Mouse (Mus musculus): ENCODE measurements around the gene Actr1b. TPM values are rescaled to one million over a fixed set of nuclear protein-coding genes. Genes with fewer than 3 reads are reported as not detected.

Actr1b gene
- polyA plus RNA-seq, 1 experiment from 2014 or later = 108 TPM

DNA sequence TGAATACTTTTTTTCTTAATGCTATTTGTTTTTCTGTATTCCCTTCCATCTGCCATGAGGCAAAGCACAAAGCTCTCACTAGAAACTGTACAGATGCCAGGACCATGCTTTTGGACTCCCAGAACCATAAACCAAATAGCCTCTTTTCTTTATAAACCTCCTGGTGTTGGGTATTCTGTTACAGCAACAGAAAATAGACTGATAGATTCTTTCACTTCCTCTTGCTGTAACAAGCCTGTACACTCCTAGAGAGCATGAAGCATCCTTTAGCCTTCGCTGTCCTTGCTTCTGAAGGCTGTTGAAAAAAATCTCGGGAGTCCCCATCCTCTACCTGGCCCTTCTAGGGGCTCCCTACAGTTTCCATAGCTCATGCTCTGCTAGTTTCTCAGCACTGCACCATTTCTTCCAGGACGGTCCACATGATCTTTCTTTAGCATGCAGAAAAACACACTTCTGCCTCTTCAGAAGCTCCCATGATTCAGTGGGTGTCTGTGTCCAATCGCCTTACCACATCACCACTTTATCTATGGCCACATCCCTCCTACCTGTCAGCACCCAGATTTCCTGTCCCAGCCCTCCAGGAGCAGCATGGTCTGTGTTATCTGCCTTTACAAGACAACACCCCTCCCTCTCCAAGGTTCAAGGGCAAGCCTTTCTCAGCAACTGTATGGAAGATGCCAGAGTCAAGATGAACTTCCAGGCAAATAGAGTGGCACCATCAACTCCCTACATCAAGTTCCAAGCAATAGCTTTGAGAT, 56.4 kb downstream of the Actr1b start:
- WGBS = 82% methylated on average over 4 of the region's 4 CpGs
- Histone ChIP-seq H3K4me3 (ENCODE audit: low read depth, low read length) (no peak overlapping the region), H3K4me2 (ENCODE audit: low read depth, severe bottlenecking) (no peak overlapping the region), H3K27me3 (ENCODE audit: control insufficient read depth, insufficient read depth, low read length) (no peaks in the 10 kb centered on the region), H3K36me3 (ENCODE audit: control insufficient read depth, insufficient read depth, low read length) (no peaks in the 10 kb centered on the region), H3K9me3 (ENCODE audit: control insufficient read depth, low read length) (no peaks in the 10 kb centered on the region), H3K4me1 (ENCODE audit: control insufficient read depth, insufficient read depth, low read length) (no peaks in the 10 kb centered on the region), H3K9ac (ENCODE audit: low read length) (no peak overlapping the region), H3K27ac (replicated peaks; ENCODE audit: low read depth, low read length) (no peak overlapping the region)
- ATAC-seq (ENCODE audit: insufficient number of reproducible peaks, low FRiP score, low TSS enrichment, low read depth) (no peak), DNase-seq (ENCODE audit: low spot score) (no peak)

DNA sequence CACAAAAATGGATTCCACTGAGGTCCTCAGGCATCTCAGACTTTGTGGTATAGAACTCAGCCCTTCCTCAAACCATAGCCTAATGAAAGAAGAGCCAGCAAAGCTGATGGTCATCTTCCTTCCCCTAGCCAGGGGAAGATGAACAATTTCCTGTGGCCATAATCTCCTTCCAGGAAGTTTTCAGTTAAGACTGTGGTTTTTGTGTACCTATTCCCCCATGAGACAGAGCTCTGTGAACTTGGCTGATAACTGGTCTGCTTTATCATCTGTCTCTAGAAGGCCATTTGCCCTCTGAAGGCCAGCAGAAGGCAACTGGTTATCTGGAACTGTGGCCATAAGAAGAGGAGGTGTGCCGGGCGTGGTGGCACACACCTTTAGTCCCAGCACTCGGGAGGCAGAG, 58.0 kb downstream of the Actr1b start:
- 88% methylated on average over 3 of the region's 3 CpGs for WGBS
- no peak overlapping the region for H3K4me3 ChIP-seq (ENCODE audit: low read depth, low read length)
- ATAC-seq (ENCODE audit: insufficient number of reproducible peaks, low FRiP score, low TSS enrichment, low read depth) = no peak

DNA sequence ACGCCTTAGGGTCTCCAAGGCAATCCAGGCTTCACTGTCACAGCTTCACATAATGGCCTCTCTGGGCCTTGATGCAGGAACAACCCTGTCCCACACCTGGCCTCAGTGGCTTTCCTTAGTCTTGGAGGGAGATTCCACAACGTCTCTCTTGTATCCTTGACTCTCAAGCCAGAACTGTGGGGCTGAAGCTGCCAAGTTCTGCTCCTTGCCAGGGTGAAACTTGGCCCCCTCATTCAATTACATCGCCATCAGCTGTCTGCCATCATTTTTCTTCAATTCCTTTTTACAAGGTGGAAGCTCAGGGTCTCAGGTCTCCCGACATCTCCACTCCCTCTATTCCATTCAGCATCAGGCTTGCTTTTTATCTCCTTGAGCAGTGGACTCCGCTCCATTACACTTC, 59.2 kb downstream of the Actr1b start:
- no peak for ATAC-seq (ENCODE audit: insufficient number of reproducible peaks, low FRiP score, low TSS enrichment, low read depth)
- H3K9ac ChIP-seq (ENCODE audit: low read length) = no peak overlapping the region
- 90% methylated on average over 5 of the region's 5 CpGs for WGBS
- no peak for DNase-seq (ENCODE audit: low spot score)
- no peak overlapping the region for H3K4me2 ChIP-seq (ENCODE audit: low read depth, severe bottlenecking)
- H3K27ac ChIP-seq (replicated peaks; ENCODE audit: low read depth, low read length) = no peak overlapping the region
- no peak overlapping the region for H3K4me3 ChIP-seq (ENCODE audit: low read depth, low read length)
- H3K9me3 ChIP-seq (ENCODE audit: control insufficient read depth, low read length) = no peaks in the 10 kb centered on the region
- H3K4me1 ChIP-seq (ENCODE audit: control insufficient read depth, insufficient read depth, low read length) = no peaks in the 10 kb centered on the region
- no peaks in the 10 kb centered on the region for H3K36me3 ChIP-seq (ENCODE audit: control insufficient read depth, insufficient read depth, low read length)
- H3K27me3 ChIP-seq (ENCODE audit: control insufficient read depth, insufficient read depth, low read length) = no peaks in the 10 kb centered on the region

More for the DNA sequence above, 58.0 kb downstream of the Actr1b start:
- H3K36me3 ChIP-seq (ENCODE audit: control insufficient read depth, insufficient read depth, low read length) = no peaks in the 10 kb centered on the region
- no peaks in the 10 kb centered on the region for H3K4me1 ChIP-seq (ENCODE audit: control insufficient read depth, insufficient read depth, low read length)
- DNase-seq (ENCODE audit: low spot score) = no peak
- H3K9ac ChIP-seq (ENCODE audit: low read length) = no peak overlapping the region
- no peaks in the 10 kb centered on the region for H3K9me3 ChIP-seq (ENCODE audit: control insufficient read depth, low read length)
- no peak overlapping the region for H3K4me2 ChIP-seq (ENCODE audit: low read depth, severe bottlenecking)
- H3K27me3 ChIP-seq (ENCODE audit: control insufficient read depth, insufficient read depth, low read length) = no peaks in the 10 kb centered on the region
- no peak overlapping the region for H3K27ac ChIP-seq (replicated peaks; ENCODE audit: low read depth, low read length)

Small RNA genes within 50 kb of the gene (microRNA-seq; reads per million reads assigned to microRNA genes)
- gene Gm24133 = not detected

Other genes starting within 250 kb of the Actr1b start
- gene Cnnm4, start 242.8 kb downstream of the Actr1b start, polyA plus RNA-seq (2014; fragmentation: Nextera tagmentation; extraction: Ambion mirVana) = 16.0 and 16.3 TPM in 2 replicates
- gene Cnnm3, start 202.6 kb downstream of the Actr1b start, polyA plus RNA-seq (2014; fragmentation: Nextera tagmentation; extraction: Ambion mirVana) = 4.8 and 6.0 TPM in 2 replicates
- gene Ankrd23, start 177.5 kb downstream of the Actr1b start, polyA plus RNA-seq (2014; fragmentation: Nextera tagmentation; extraction: Ambion mirVana) = 7.3 and 8.8 TPM in 2 replicates
- 0.29 and 0.79 TPM in 2 replicates for gene Gm42417, start 175.0 kb downstream of the Actr1b start, polyA plus RNA-seq (2014; fragmentation: Nextera tagmentation; extraction: Ambion mirVana)
- 16.0 and 17.4 TPM in 2 replicates for gene Ankrd39, start 167.0 kb downstream of the Actr1b start, polyA plus RNA-seq (2014; fragmentation: Nextera tagmentation; extraction: Ambion mirVana)
- gene Sema4c, start 156.1 kb downstream of the Actr1b start, polyA plus RNA-seq (2014; fragmentation: Nextera tagmentation; extraction: Ambion mirVana) = 4.0 and 4.4 TPM in 2 replicates
- gene Fam178b, start 31.2 kb downstream of the Actr1b start, polyA plus RNA-seq (2014; fragmentation: Nextera tagmentation; extraction: Ambion mirVana) = 0.36 and 1.4 TPM in 2 replicates
- 490 and 518 TPM in 2 replicates for gene Cox5b, start 23.0 kb downstream of the Actr1b start, polyA plus RNA-seq (2014; fragmentation: Nextera tagmentation; extraction: Ambion mirVana)
- 0.31 TPM in 1 of 2 replicates, not detected in the other for gene 4933424G06Rik, start 4.3 kb downstream of the Actr1b start, polyA plus RNA-seq (2014; fragmentation: Nextera tagmentation; extraction: Ambion mirVana)
- 0.17 and 0.32 TPM in 2 replicates for gene Zap70, start 47.4 kb upstream of the Actr1b start, polyA plus RNA-seq (2014; fragmentation: Nextera tagmentation; extraction: Ambion mirVana)
- 16.6 and 18.4 TPM in 2 replicates for gene Tmem131, start 229.2 kb upstream of the Actr1b start, polyA plus RNA-seq (2014; fragmentation: Nextera tagmentation; extraction: Ambion mirVana)

All from limb, embryonic 11.5 days (tissue).